Mouse (Mus musculus) E14TG2a.4 (cell line): ENCODE measurements around the gene Vwf.

Source experiments
- CTCF ChIP-seq: conservative IDR thresholded peaks from 2 replicates; pipeline ENCODE4 v1.5.1; 2014; ENCODE audit warnings: low read length
- POU5F1 ChIP-seq: IDR thresholded peaks from 2 replicates; pipeline ENCODE4 v1.6.1; 2014; ENCODE audit warnings: low read length, borderline replicate concordance

DNA sequence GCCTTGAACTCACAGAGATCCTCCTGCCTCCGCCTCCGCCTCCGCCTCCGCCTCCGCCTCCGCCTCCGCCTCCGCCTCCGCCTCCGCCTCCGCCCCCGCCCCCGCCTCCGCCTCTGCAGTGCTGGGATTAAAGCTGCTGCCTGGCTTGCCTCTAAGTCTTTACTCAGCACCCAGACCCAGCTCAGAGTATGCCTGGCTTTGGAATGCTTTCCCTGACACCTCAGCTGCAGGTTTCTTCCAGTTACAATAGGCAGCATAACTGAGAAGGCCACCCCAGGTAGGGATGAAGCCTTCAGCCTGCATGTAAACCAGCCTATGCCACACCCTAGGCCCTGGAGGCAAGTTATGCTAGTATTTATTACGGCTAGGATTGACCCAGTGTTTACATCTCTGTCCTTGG is 37.7 kb downstream of the Vwf start:
- no peak for TF ChIP-seq CTCF
- TF ChIP-seq POU5F1, result no peak
